Mouse (Mus musculus) CH12.LX (cell line): ENCODE data around the gene Actn3. TPM values are rescaled to one million over a fixed set of nuclear protein-coding genes. Genes with fewer than 3 reads are reported as not detected.

Source experiments
- DNase-seq: peaks from one replicate; pipeline ENCODE4 v3.0.0-alpha.2; 2013; ENCODE audit errors: extremely low read depth
- H3K27ac ChIP-seq: 2 replicates; pipeline ENCODE4 v1.5.1; 2012; ENCODE audit warnings: low read depth, mild to moderate bottlenecking, control low read depth, moderate library complexity; ENCODE audit not compliant: insufficient read depth
- H3K27me3 ChIP-seq: replicated peaks from 2 replicates; pipeline ENCODE3; 2012; ENCODE audit warnings: inconsistent platforms
- H3K36me3 ChIP-seq, 2 experiments: replicated peaks in 1 of 2; 2 replicates each; pipeline versions ENCODE3 to v1.6.1; 2012; ENCODE audit warnings: inconsistent platforms in 1 of 2, low read length in 1 of 2, mild to moderate bottlenecking in 1 of 2, mixed read lengths in 1 of 2, moderate library complexity in 1 of 2; ENCODE audit not compliant: control insufficient read depth in 1 of 2, insufficient read depth in 1 of 2
- H3K4me1 ChIP-seq, 2 experiments: 2 replicates each; pipeline ENCODE4 v1.6.1; 2012; ENCODE audit warnings: inconsistent platforms in 1 of 2, moderate library complexity in 1 of 2; ENCODE audit not compliant: insufficient read depth in 2 of 2, control insufficient read depth in 1 of 2
- H3K4me2 ChIP-seq: 2 replicates; pipeline ENCODE4 v1.6.1; 2012; ENCODE audit warnings: low read depth, mild to moderate bottlenecking, control low read depth; ENCODE audit not compliant: poor library complexity, insufficient read depth, severe bottlenecking
- H3K4me3 ChIP-seq, 3 experiments: fragments of 150-350 bp in 1 of 3; sonication (generic) in 1 of 3; replicated peaks in 1 of 3; 2 replicates each; pipeline versions ENCODE3 to v1.5.1; 2011 to 2012; ENCODE audit warnings: low read depth in 2 of 3, low read length in 2 of 3, mild to moderate bottlenecking in 2 of 3, moderate library complexity in 2 of 3, control low read depth in 1 of 3, improper control_type of control experiment in 1 of 3, inconsistent platforms in 1 of 3, mixed read lengths in 1 of 3; ENCODE audit not compliant: poor library complexity in 1 of 3
- H3K79me2 ChIP-seq: replicated peaks from 2 replicates; pipeline ENCODE4 v1.6.1; 2012; ENCODE audit warnings: mild to moderate bottlenecking, moderate library complexity; ENCODE audit not compliant: control insufficient read depth, poor library complexity, insufficient read depth, severe bottlenecking; ENCODE audit errors: extremely low read depth
- H3K9ac ChIP-seq: 2 replicates; pipeline ENCODE4 v1.6.1; 2012; ENCODE audit warnings: low read depth, mild to moderate bottlenecking, control low read depth, moderate library complexity; ENCODE audit not compliant: insufficient read depth
- H3K9me3 ChIP-seq: replicated peaks from 2 replicates; pipeline ENCODE3; 2012; ENCODE audit warnings: low read length, inconsistent platforms, mixed read lengths
- BHLHE40 ChIP-seq: IDR thresholded peaks from 2 replicates; pipeline ENCODE4 v1.6.1; 2011; ENCODE audit warnings: mild to moderate bottlenecking, low read depth, low read length, improper control_type of control experiment
- CHD2 ChIP-seq: IDR thresholded peaks from 2 replicates; pipeline ENCODE4 v1.6.1; 2011; ENCODE audit warnings: low read length, improper control_type of control experiment
- ELF1 ChIP-seq: IDR thresholded peaks from 2 replicates; pipeline ENCODE4 v1.6.1; 2014; ENCODE audit warnings: low read depth, mild to moderate bottlenecking, inconsistent platforms, low read length, improper control_type of control experiment
- EP300 ChIP-seq: IDR thresholded peaks from 2 replicates; pipeline ENCODE4 v1.6.1; 2011; ENCODE audit warnings: low read length, improper control_type of control experiment
- ETS1 ChIP-seq: conservative IDR thresholded peaks from 2 replicates; pipeline ENCODE4 v1.6.1; 2012; ENCODE audit warnings: low read depth, mild to moderate bottlenecking, inconsistent platforms, low read length, improper control_type of control experiment, moderate library complexity
- JUN ChIP-seq: IDR thresholded peaks from 2 replicates; pipeline ENCODE4 v1.6.1; 2011; ENCODE audit warnings: low read depth, mild to moderate bottlenecking, low read length, improper control_type of control experiment, moderate library complexity; ENCODE audit not compliant: insufficient read depth
- JUND ChIP-seq: conservative IDR thresholded peaks from 2 replicates; pipeline ENCODE4 v1.6.1; 2011; ENCODE audit warnings: low read depth, low read length, improper control_type of control experiment
- KAT2A ChIP-seq: IDR thresholded peaks from 2 replicates; pipeline ENCODE4 v1.6.1; 2012; ENCODE audit warnings: low read length, improper control_type of control experiment, inconsistent platforms; ENCODE audit not compliant: insufficient replicate concordance
- MAZ ChIP-seq: IDR thresholded peaks from 2 replicates; pipeline ENCODE4 v1.6.1; 2012; ENCODE audit warnings: low read depth, mild to moderate bottlenecking, inconsistent platforms, low read length, improper control_type of control experiment, moderate library complexity
- MEF2A ChIP-seq: IDR thresholded peaks from 2 replicates; pipeline ENCODE4 v1.6.1; 2014; ENCODE audit warnings: low read depth, mild to moderate bottlenecking, inconsistent platforms, low read length, improper control_type of control experiment, borderline replicate concordance
- MXI1 ChIP-seq: IDR thresholded peaks from 2 replicates; pipeline ENCODE4 v1.6.1; 2011; ENCODE audit warnings: mild to moderate bottlenecking, low read depth, low read length, improper control_type of control experiment
- MYC ChIP-seq: IDR thresholded peaks from 2 replicates; pipeline ENCODE4 v1.6.1; 2011; ENCODE audit warnings: low read depth, mild to moderate bottlenecking, improper control_type of control experiment, low read length
- NRF1 ChIP-seq: IDR thresholded peaks from 2 replicates; pipeline ENCODE4 v1.6.1; 2014; ENCODE audit warnings: low read depth, mild to moderate bottlenecking, inconsistent platforms, low read length, improper control_type of control experiment, moderate library complexity
- PAX5 ChIP-seq: IDR thresholded peaks from 2 replicates; pipeline ENCODE4 v1.6.1; 2012; ENCODE audit warnings: low read length, inconsistent platforms, mixed read lengths
- POLR2A ChIP-seq: IDR thresholded peaks from 2 replicates; pipeline ENCODE4 v1.6.1; 2011; ENCODE audit warnings: low read depth, mild to moderate bottlenecking, improper control_type of control experiment, low read length
- POLR2AphosphoS2 ChIP-seq: IDR thresholded peaks from 2 replicates; pipeline ENCODE4 v1.6.1; 2011; ENCODE audit warnings: low read depth, low read length, improper control_type of control experiment
- SIN3A ChIP-seq: IDR thresholded peaks from 2 replicates; pipeline ENCODE4 v1.6.1; 2012; ENCODE audit warnings: low read length, improper control_type of control experiment, inconsistent platforms
- SMC3 ChIP-seq: IDR thresholded peaks from 2 replicates; pipeline ENCODE4 v1.6.1; 2011; ENCODE audit warnings: low read depth, low read length, improper control_type of control experiment
- TBP ChIP-seq: conservative IDR thresholded peaks from 2 replicates; pipeline ENCODE4 v1.6.1; 2011; ENCODE audit warnings: low read depth, low read length, improper control_type of control experiment
- UBTF ChIP-seq: IDR thresholded peaks from 2 replicates; pipeline ENCODE4 v1.6.1; 2012; ENCODE audit warnings: low read depth, mild to moderate bottlenecking, inconsistent platforms, low read length, improper control_type of control experiment, moderate library complexity
- USF2 ChIP-seq: conservative IDR thresholded peaks from 2 replicates; pipeline ENCODE4 v1.6.1; 2011; ENCODE audit warnings: low read depth, low read length, improper control_type of control experiment
- ZC3H11A ChIP-seq: IDR thresholded peaks from 2 replicates; pipeline ENCODE4 v1.6.1; 2012; ENCODE audit warnings: low read depth, mild to moderate bottlenecking, inconsistent platforms, low read length, improper control_type of control experiment
- ZKSCAN1 ChIP-seq: IDR thresholded peaks from 2 replicates; pipeline ENCODE4 v1.6.1; 2012; ENCODE audit warnings: low read depth, inconsistent platforms, low read length, improper control_type of control experiment, borderline replicate concordance
- ZNF384 ChIP-seq: IDR thresholded peaks from 2 replicates; pipeline ENCODE4 v1.6.1; 2012; ENCODE audit warnings: low read depth, low read length, improper control_type of control experiment, inconsistent platforms
- dilution Hi-C: fragments of 300-500 bp; cut with MboI; formaldehyde crosslinking; loops from 2 replicates; pipeline ENCODE4 v1.14.3; 2020; ENCODE audit warnings: low sequenced_read_pairs; ENCODE audit not compliant: extremely low pct_unique_long_range_greater_than_20kb, extremely low pct_ligation_motif_present
- in situ Hi-C: fragments of 300-500 bp; cut with MboI; formaldehyde crosslinking; loops from 3 replicates; pipeline ENCODE4 v1.14.3; 2019; ENCODE audit warnings: low sequenced_read_pairs, low pct_ligation_motif_present, low pct_unique_long_range_greater_than_20kb, mixed read lengths
- polyA plus RNA-seq: library from polyadenylated mRNA; unstranded; fragments of >175 nt; gene quantifications from 2 replicates; pipeline ENCODE4 v1.2.1, GENCODE M21; 2012; ENCODE audit warnings: low read depth; ENCODE audit not compliant: insufficient read length
- total RNA-seq, 2 experiments: library from RNA; depleted of rRNA; stranded (reverse); fragments of 300-350 nt in 1 of 2; fragments of >200 nt in 1 of 2; gene quantifications; 2 replicates each; pipeline ENCODE4 v1.2.3; 2012 to 2014

Actn3 gene
- total and polyA plus RNA-seq, 3 experiments = 0.34 to 0.41 TPM; not detected in 1

GRCm38 (mm10) chr19:4889791-4890190, 12.1 kb upstream of the Actn3 start:
- Histone ChIP-seq H3K4me3 (no peak overlapping the region), H3K27ac (no peak overlapping the region), H3K27me3 (no peaks in the 10 kb centered on the region), H3K9me3 (no peaks in the 10 kb centered on the region), H3K4me1 (no peaks in the 10 kb centered on the region), H3K9ac (no peak overlapping the region), H3K79me2 (no peaks in the 10 kb centered on the region), H3K36me3 (peaks cover 0 to 54% of the 10 kb centered on the region in 2 experiments), H3K4me2 (no peak overlapping the region)
- dilution Hi-C loops = no loop called here
- in situ Hi-C loops = no loop called here
- no peak for DNase-seq
- TF ChIP-seq JUN = no peak
- no peak for TF ChIP-seq USF2
- no peak for TF ChIP-seq UBTF
- no peak for TF ChIP-seq SIN3A
- TF ChIP-seq ETS1 = no peak
- no peak for TF ChIP-seq MAZ
- no peak for TF ChIP-seq CHD2
- no peak for TF ChIP-seq ZNF384
- no peak for TF ChIP-seq TBP
- no peak for TF ChIP-seq EP300
- TF ChIP-seq NRF1 = no peak
- TF ChIP-seq MEF2A = no peak
- no peak for TF ChIP-seq POLR2AphosphoS2
- no peak for TF ChIP-seq JUND
- no peak for TF ChIP-seq ZC3H11A
- no peak for TF ChIP-seq MXI1
- TF ChIP-seq KAT2A = no peak
- TF ChIP-seq MYC = no peak
- TF ChIP-seq BHLHE40 = no peak
- TF ChIP-seq PAX5 = no peak

- in situ Hi-C loops = no loop called here
- TF ChIP-seq USF2 (no peak), TBP (no peak), MEF2A (no peak), ETS1 (no peak), ZKSCAN1 (no peak), POLR2A (no peak), EP300 (no peak), ELF1 (no peak), JUND (no peak), SMC3 (no peak)
- no peaks in the 10 kb centered on the region for H3K9me3 ChIP-seq
- no peak for DNase-seq
- H3K79me2 ChIP-seq = no peaks in the 10 kb centered on the region; the same call in 1 of the 2 replicates
- H3K36me3 ChIP-seq = peaks cover 18 to 49% of the 10 kb centered on the region in 2 experiments
- no peak overlapping the region for H3K4me3 ChIP-seq
- no peak overlapping the region for H3K9ac ChIP-seq
- dilution Hi-C loops = no loop called here
- H3K27ac ChIP-seq = no peak overlapping the region
- H3K27me3 ChIP-seq = no peaks in the 10 kb centered on the region
- H3K4me2 ChIP-seq = no peak overlapping the region
- H3K4me1 ChIP-seq = peaks cover 17 to 32% of the 10 kb centered on the region in 2 experiments
Observed at GRCm38 (mm10) chr19:4883961-4884360, 6.3 kb upstream of the Actn3 start.
